Mouse (Mus musculus) liver, adult 2 months (tissue): ENCODE data around the gene Slc16a10.

Source experiments
- CTCF ChIP-seq: fragments of 200-500 bp; IDR thresholded peaks from 2 replicates; pipeline ENCODE4 v1.5.1; 2011; ENCODE audit warnings: low read depth, low read length, control low read depth
- POLR2A ChIP-seq: fragments of 200-500 bp; IDR thresholded peaks from 2 replicates; pipeline ENCODE4 v1.6.1; 2011; ENCODE audit warnings: low read length, control low read depth; ENCODE audit not compliant: insufficient read depth; ENCODE audit errors: extremely low read depth

GRCm38 (mm10) chr10:40041339-40041738 is 100.7 kb downstream of the Slc16a10 start:
- TF ChIP-seq POLR2A: no peak
- peak; percentile 85 for TF ChIP-seq CTCF
